Mouse (Mus musculus): ENCODE measurements around the gene Sash3.

- no peak for TF ChIP-seq ZNF384 (IDR thresholded peaks at IDR 0.05; ENCODE audit: low read depth, low read length)
- TF ChIP-seq HCFC1 (IDR thresholded peaks at IDR 0.05; ENCODE audit: borderline replicate concordance, insufficient read depth, low read length): no peak
These were observed 47.3 kb downstream of the Sash3 start for GRCm38 (mm10) chrX:48193235-48194152.
